8 mouse cellular contexts compared by ENCODE assay signal in genomic region chr17:3081512-3082100, GRCm38 (mm10). TPM values are rescaled to one million over a fixed set of nuclear protein-coding genes. Genes with fewer than 3 reads are reported as not detected.
A peak's percentile ranks its signal among the peaks of the same experiment; 100 is the strongest.
DNase-seq lines count a peak whose midpoint lies in the region; ATAC-seq lines count a peak whose summit lies in the region.
"Not testable (repeated sequence)": the region's sequence is repeated elsewhere in the genome, so short reads cannot be mapped to it uniquely, and the experiment has no call there.

No protein-coding gene starts in this region.

- not testable (repeated sequence) for H3K27me3 ChIP-seq in forebrain, embryonic 15.5 days; heart, embryonic 16.5 days (ENCODE audit: control insufficient read depth, insufficient read depth, low read length)

- not testable (repeated sequence) for H3K9me3 ChIP-seq in forebrain, embryonic 15.5 days; heart, embryonic 16.5 days (replicated peaks; ENCODE audit: control insufficient read depth, low read length)

- not testable (repeated sequence) for H3K4me1 ChIP-seq in forebrain, embryonic 15.5 days; heart, embryonic 16.5 days (ENCODE audit: control insufficient read depth, insufficient read depth, low read length)

- intact Hi-C loops in left cerebral cortex, postnatal 14 days (cut with DNase I) = not testable (repeated sequence)

- not testable (repeated sequence) for H3K9ac ChIP-seq in forebrain, embryonic 15.5 days (replicated peaks); heart, embryonic 16.5 days (ENCODE audit: low read length)

- H3K4me2 ChIP-seq in forebrain, embryonic 15.5 days (replicated peaks); heart, embryonic 16.5 days (ENCODE audit: low read depth, low read length): not testable (repeated sequence)

- peak; percentile 36 for ATAC-seq in forebrain, embryonic 15.5 days (replicated peaks)
- peak; percentile 16 for ATAC-seq in heart, embryonic 16.5 days (replicated peaks; ENCODE audit: extremely low read depth, insufficient read depth, low FRiP score)

- peak; percentile 78 for DNase-seq in adrenal gland, adult 2 months
- peak; percentile 85 to 89 for DNase-seq in kidney, adult 8-10 months
- peak; percentile 75 to 97 for DNase-seq in left cerebral cortex, postnatal 14 days (ENCODE audit: low spot score in 2 of 2)
- DNase-seq in lung, postnatal 25 days (ENCODE audit: low spot score) = peak; percentile 93
- peak; percentile 95 for DNase-seq in ovary, postnatal 10 days (ENCODE audit: low spot score)
- peak; percentile 63 for DNase-seq in thymus, postnatal 25 days

- WGBS in forebrain, embryonic 15.5 days = 78% methylated on average over 3 of the region's 3 CpGs
- WGBS in heart, embryonic 16.5 days = 74% methylated on average over 2 of the region's 3 CpGs

- H3K4me3 ChIP-seq in forebrain, embryonic 15.5 days; heart, embryonic 16.5 days (ENCODE audit: low read length): not testable (repeated sequence)

- H3K36me3 ChIP-seq in forebrain, embryonic 15.5 days; heart, embryonic 16.5 days (ENCODE audit: control insufficient read depth, insufficient read depth): not testable (repeated sequence)

- not testable (repeated sequence) for H3K27ac ChIP-seq in forebrain, embryonic 15.5 days (replicated peaks); heart, embryonic 16.5 days (ENCODE audit: low read length)

RNA-seq across cellular contexts. Expression of gene Scaf8, which starts 33.2 kb away (rescaled TPM):
- 10 to 100 TPM; 37.0 to 46.6 TPM for total RNA-seq in adrenal gland, adult 2 months (2021)
- polyA plus RNA-seq in adrenal gland, adult 2 months (2012; rRNA removed) = 23.6 and 30.4 TPM in 2 replicates
- polyA plus RNA-seq in forebrain, embryonic 15.5 days (2015; fragmentation: Nextera tagmentation; extraction: Ambion mirVana) = 19.2 and 19.4 TPM in 2 replicates
- 12.6 and 13.7 TPM in 2 replicates for polyA plus RNA-seq in heart, embryonic 16.5 days (2015; fragmentation: Nextera tagmentation; extraction: Ambion mirVana)
- total RNA-seq in left cerebral cortex, postnatal 14 days (2021) = 10 to 100 TPM; 52.7 to 55.2 TPM
